Mouse (Mus musculus): ENCODE measurements around the gene St14.

GRCm38 (mm10) chr9:31167305-31167704, 35.7 kb upstream of the St14 start:
- TF ChIP-seq CTCF (IDR thresholded peaks at IDR 0.05; ENCODE audit: extremely low read depth, insufficient read length, insufficient replicate concordance, low read depth, low read length) = no peak
- TF ChIP-seq POLR2A (IDR thresholded peaks at IDR 0.05; ENCODE audit: low read depth, low read length) = no peak
